Mouse (Mus musculus) ES-E14 (cell line): ENCODE measurements around the gene Prkab2. TPM values are rescaled to one million over a fixed set of nuclear protein-coding genes. Genes with fewer than 3 reads are reported as not detected.

Experiments
- DNase-seq: peaks from one replicate; pipeline ENCODE4 v3.0.0-alpha.2; 2013; ENCODE audit warnings: low read depth, low spot score
- H3K27ac ChIP-seq: 2 replicates; pipeline ENCODE4 v1.5.1; 2012; ENCODE audit warnings: low read depth, mild to moderate bottlenecking, low read length, moderate library complexity, mixed read lengths; ENCODE audit not compliant: poor library complexity, insufficient read depth, severe bottlenecking
- H3K36me3 ChIP-seq: 2 replicates; pipeline ENCODE4 v1.6.1; 2012; ENCODE audit warnings: mild to moderate bottlenecking, low read length, moderate library complexity, mixed read lengths; ENCODE audit not compliant: control insufficient read depth, poor library complexity, insufficient read depth, severe bottlenecking
- H3K4me1 ChIP-seq, 2 experiments: fragments of 150-350 bp in 1 of 2; sonication (generic) in 1 of 2; 2 replicates each; pipeline ENCODE4 v1.6.1; 2012; ENCODE audit warnings: low read length in 2 of 2, mild to moderate bottlenecking in 1 of 2, mixed read lengths in 1 of 2; ENCODE audit not compliant: control insufficient read depth in 2 of 2, insufficient read depth in 2 of 2, poor library complexity in 1 of 2
- H3K4me3 ChIP-seq, 2 experiments: fragments of 150-350 bp in 1 of 2; sonication (generic) in 1 of 2; 2 replicates each; pipeline ENCODE4 v1.5.1; 2012; ENCODE audit warnings: low read length in 2 of 2, low read depth in 1 of 2, mild to moderate bottlenecking in 1 of 2, mixed read lengths in 1 of 2; ENCODE audit not compliant: insufficient read depth in 1 of 2, poor library complexity in 1 of 2, severe bottlenecking in 1 of 2
- H3K9ac ChIP-seq: 2 replicates; pipeline ENCODE4 v1.6.1; 2012; ENCODE audit warnings: low read depth, mild to moderate bottlenecking, low read length, mixed read lengths; ENCODE audit not compliant: poor library complexity, insufficient read depth, severe bottlenecking
- H3K9me3 ChIP-seq: fragments of 150-350 bp; sonication (generic); 2 replicates; pipeline ENCODE4 v1.6.1; 2012; ENCODE audit warnings: low read depth, mild to moderate bottlenecking, low read length; ENCODE audit not compliant: control insufficient read depth, insufficient read depth
- CHD2 ChIP-seq: IDR thresholded peaks from 2 replicates; pipeline ENCODE4 v1.6.1; 2014; ENCODE audit warnings: mild to moderate bottlenecking, low read depth, low read length, inconsistent platforms
- HCFC1 ChIP-seq: IDR thresholded peaks from 2 replicates; pipeline ENCODE4 v1.6.1; 2012; ENCODE audit warnings: low read length, inconsistent platforms, borderline replicate concordance; ENCODE audit not compliant: insufficient read depth
- MAFK ChIP-seq: IDR thresholded peaks from 2 replicates; pipeline ENCODE4 v1.6.1; 2014; ENCODE audit warnings: mild to moderate bottlenecking, low read depth, low read length, inconsistent platforms; ENCODE audit not compliant: insufficient read depth
- ZC3H11A ChIP-seq: IDR thresholded peaks from 2 replicates; pipeline ENCODE4 v1.6.1; 2012; ENCODE audit warnings: low read depth, mild to moderate bottlenecking, inconsistent platforms, low read length, borderline replicate concordance
- ZNF384 ChIP-seq: IDR thresholded peaks from 2 replicates; pipeline ENCODE4 v1.6.1; 2012; ENCODE audit warnings: low read depth, low read length, inconsistent platforms
- in situ Hi-C, 2 experiments: fragments of 600-800 bp; cut with MboI; formaldehyde crosslinking; loops; one replicate each; pipeline ENCODE4 v1.15.1; 2025; ENCODE audit warnings: low sequenced_read_pairs in 2 of 2, inconsistent platforms in 1 of 2; ENCODE audit not compliant: unreplicated experiment in 2 of 2
- total RNA-seq: library from RNA; depleted of rRNA; stranded (reverse); fragments of 300-350 nt; gene quantifications from 2 replicates; pipeline ENCODE4 v1.2.3, GENCODE M21; 2012

The Prkab2 gene
- total RNA-seq, 1 experiment, result 7.5 TPM

DNA sequence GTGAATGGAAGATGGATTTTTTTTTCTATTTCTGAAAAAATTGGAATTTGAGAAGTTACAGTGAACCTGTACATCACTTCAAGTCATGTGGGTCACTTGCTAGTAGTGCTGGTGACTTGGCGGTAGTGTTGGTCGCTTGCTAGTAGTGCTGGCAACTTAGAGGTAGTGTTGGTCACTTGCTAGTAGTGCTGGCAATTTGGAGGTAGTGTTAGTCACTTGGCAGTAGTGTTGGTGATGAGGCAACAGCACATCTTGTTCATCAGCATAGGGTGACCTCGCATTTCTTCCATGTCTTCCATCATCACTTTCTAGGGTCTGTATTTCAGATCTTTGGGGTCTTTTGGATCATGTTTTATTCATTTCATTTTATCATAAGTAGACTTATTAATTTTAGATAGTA is 18.1 kb downstream of the Prkab2 start:
- Histone ChIP-seq H3K36me3 (0 out of 2 replicates have a peak, but pooled peaks cover 2% of the 10 kb centered on the region), H3K4me1 (peaks cover 2 to 3% of the 10 kb centered on the region in 2 experiments; a peak in 1 of 4 replicates), H3K4me3 (no peak overlapping the region), H3K27ac (no peak overlapping the region), H3K9ac (no peak overlapping the region), H3K9me3 (no peaks in the 10 kb centered on the region)
- in situ Hi-C loops, result no loop called here
- TF ChIP-seq ZNF384, result no peak
- no peak for TF ChIP-seq HCFC1
- no peak for TF ChIP-seq MAFK
- TF ChIP-seq CHD2, result no peak
- TF ChIP-seq ZC3H11A, result no peak
- DNase-seq, result no peak

DNA sequence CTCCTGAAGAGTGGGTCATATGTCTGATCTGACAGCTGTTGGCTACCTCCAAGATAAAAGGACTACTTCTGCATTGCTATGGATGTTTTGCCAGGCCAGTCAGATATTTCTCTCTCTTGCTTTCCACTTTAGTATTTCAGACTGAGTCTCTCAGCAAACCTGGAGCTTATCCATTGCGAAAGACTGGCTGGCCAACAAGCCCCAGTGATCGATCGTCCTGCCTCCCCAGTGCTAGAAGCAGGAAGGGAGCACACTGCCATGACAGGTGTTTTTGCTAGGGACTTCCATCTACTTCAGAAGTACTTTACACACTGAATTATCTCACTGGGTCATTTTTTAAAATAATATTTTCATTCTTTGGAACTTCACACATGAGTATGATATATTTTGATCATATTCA is 20.4 kb downstream of the Prkab2 start:
- Histone ChIP-seq H3K4me3 (no peak overlapping the region), H3K9me3 (no peaks in the 10 kb centered on the region), H3K36me3 (no peaks in the 10 kb centered on the region), H3K4me1 (peaks cover 3 to 8% of the 10 kb centered on the region in 2 experiments; a peak in 2 of 4 replicates), H3K9ac (no peak overlapping the region), H3K27ac (no peak overlapping the region)
- TF ChIP-seq ZC3H11A, result no peak
- TF ChIP-seq ZNF384, result no peak
- no peak for TF ChIP-seq MAFK
- no peak for TF ChIP-seq HCFC1
- no peak for TF ChIP-seq CHD2
- in situ Hi-C loops, result no loop called here
- DNase-seq, result no peak

DNA sequence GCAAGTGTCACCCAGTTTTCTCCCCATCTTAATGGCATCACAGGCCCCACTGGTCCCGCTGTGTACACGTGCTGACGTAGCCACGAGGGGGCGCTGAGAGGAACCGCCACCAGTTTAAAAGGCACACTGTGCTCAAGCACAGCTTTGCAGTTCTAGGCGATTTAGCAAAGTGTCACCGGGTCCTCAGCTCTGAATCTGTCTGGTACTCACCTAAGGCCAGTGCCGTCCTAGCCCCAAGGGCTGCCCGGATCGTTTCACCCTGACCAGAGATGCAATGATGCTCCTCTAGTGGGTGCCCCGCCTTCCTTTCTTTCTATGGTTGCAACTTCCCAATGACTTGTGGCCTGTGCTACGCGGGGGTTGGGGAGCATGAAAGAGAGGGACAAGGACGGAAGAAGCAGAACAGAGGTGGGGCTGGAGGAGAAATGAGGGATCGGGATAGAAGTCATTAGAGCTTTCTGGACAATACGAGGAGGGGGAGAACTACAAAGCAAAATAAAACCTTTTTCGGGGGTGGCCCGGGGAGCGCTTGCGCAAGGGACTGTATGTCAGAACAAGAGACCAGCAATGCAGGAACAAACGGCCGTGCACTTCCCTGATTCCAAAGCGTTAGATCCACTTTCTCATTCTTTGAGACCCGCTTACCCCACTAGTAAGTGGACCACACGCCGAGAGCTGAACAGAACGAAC is 22.8 kb downstream of the Prkab2 start:
- Histone ChIP-seq H3K9ac (0 out of 2 replicates have a peak overlapping the region, but pooled peaks have one; percentile 11), H3K27ac (no peak overlapping the region)

DNA sequence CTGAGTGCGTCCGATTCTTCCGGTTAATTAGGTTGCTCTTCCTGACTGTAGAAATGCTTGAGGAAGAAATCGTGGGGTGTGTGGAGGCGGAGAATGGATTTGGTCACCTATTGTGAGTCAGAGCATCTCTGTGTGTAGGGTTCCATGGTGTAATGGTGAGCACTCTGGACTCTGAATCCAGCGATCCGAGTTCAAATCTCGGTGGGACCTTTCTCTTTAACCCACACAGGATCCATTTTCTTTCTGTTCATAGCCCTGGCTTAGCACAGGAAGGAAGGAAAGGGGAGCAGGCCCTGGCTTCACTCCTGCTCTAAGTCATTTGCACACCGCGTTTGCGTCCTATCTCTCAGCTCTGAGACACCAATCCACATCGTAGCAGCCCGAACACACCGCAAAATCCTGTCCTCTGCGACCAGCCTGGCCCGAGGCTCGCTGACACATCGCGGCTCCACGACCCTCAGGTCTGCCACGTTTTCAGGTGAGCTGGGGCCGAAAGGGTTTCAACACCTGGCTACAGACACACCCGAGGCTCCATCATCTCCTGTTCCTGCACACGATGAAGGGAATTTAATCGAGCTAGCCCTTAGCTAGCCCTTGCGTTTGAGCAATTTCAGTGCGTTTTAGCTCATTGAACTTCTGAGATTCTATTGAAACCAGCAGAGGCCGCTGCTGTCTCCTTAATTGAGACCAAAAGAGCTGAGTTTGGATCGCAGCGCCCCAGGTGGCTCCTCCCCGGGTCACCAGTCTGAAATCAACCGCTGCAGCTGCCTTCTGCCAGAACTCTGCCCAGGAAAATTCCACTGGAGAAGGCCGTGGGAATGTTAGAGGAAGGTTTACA is 23.5 kb downstream of the Prkab2 start:
- Histone ChIP-seq H3K4me1 (peaks cover 2 to 14% of the 10 kb centered on the region in 2 experiments; a peak in 2 of 4 replicates), H3K9me3 (no peaks in the 10 kb centered on the region), H3K4me3 (peak overlapping the region; percentile 45 to 63), H3K9ac (peak overlapping the region; percentile 59), H3K36me3 (no peaks in the 10 kb centered on the region), H3K27ac (no peak overlapping the region)
- TF ChIP-seq ZNF384, result no peak
- no peak for TF ChIP-seq ZC3H11A
- no peak for TF ChIP-seq CHD2
- no peak for TF ChIP-seq MAFK
- no peak for TF ChIP-seq HCFC1
- in situ Hi-C loops, result loop anchor here in 1 of 2 experiments (10.0 kb wide), 1 partner anchor 203 kb away; the partner anchor contains the start of gene Pde4dip
- DNase-seq, result peak; percentile 82

More for the DNA sequence above, 22.8 kb downstream of the Prkab2 start:
- peak overlapping the region; percentile 32 to 63; a peak in 3 of 4 replicates for H3K4me3 ChIP-seq
- DNase-seq, result peak; percentile 71
- in situ Hi-C loops, result loop anchor here in 1 of 2 experiments (10.0 kb wide), 1 partner anchor 204 kb away; the partner anchor contains the start of gene Pde4dip
- H3K36me3 ChIP-seq, result no peaks in the 10 kb centered on the region
- H3K9me3 ChIP-seq, result no peaks in the 10 kb centered on the region
- TF ChIP-seq HCFC1 (no peak), ZNF384 (no peak), ZC3H11A (0 out of 2 replicates have a peak, but pooled peaks have one; percentile 31), MAFK (0 out of 2 replicates have a peak, but pooled peaks have one; percentile 0), CHD2 (no peak)
- peaks cover 3 to 14% of the 10 kb centered on the region in 2 experiments; a peak in 2 of 4 replicates for H3K4me1 ChIP-seq
